Mouse (Mus musculus) left cerebral cortex, postnatal 4 days (tissue): ENCODE measurements around the gene Serpinb3d. TPM values are rescaled to one million over a fixed set of nuclear protein-coding genes. Genes with fewer than 3 reads are reported as not detected.
"Not testable (repeated sequence)": the region's sequence is repeated elsewhere in the genome, so short reads cannot be mapped to it uniquely, and the experiment has no call there.

ENCODE experiments used
- DNase-seq: peaks from one replicate; pipeline ENCODE4 v3.0.0-alpha.2; 2022
- intact Hi-C: fragments of 180-260 bp; cut with DNase I; formaldehyde crosslinking; loops from one replicate; pipeline ENCODE4 v1.15.1; 2025
- total RNA-seq, 2 experiments: library from RNA; stranded (reverse); gene quantifications; 2 replicates each; pipeline ENCODE4 v1.2.3; 2021

Gene Serpinb3d
- total RNA-seq = not detected

DNA sequence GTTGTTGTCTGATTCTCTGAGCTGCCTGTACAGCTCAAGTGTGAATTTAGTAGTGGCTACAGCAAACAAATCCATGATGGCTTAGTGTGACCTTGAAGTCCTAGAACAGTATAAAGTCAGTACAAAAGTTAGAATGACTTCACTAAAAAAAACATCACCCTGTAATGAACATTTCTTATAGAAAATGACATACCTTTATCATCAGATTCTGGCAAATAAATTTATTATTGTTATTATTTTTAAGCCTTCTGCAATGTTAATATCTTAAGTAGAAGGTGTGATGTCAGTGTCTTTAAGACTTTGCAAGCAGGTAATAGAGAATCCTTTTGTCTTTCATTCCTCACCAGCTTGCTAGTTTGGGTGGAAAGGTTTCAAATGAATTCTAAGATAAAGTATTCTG, at the start of gene Serpinb3d:
TSS of gene Serpinb3d (minus strand) at position 101 of the 400 bp plus-strand sequence.
- no peak for DNase-seq
- intact Hi-C loops = no loop called here

DNA sequence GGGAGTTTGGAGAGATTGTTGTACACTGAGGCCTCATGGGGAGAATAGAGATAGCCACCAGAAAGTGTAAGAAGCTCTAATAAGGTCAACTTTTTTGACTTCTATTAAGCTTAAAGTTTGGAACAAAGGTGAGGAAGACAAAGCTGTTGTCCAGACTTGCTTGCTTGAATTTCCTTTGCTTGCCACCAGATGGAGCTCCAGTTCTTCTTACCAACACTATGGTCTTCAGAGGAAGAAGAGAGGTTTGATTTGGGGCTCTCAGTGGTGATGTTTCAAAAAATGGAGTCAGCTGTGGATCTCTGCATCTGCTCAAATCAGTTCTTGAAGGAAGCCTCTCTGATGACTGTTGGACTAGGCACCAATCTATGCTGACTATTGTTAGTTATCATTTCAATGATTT, 44.1 kb upstream of the Serpinb3d start:
- intact Hi-C loops = loop anchor here (10.0 kb wide), 1 partner anchor 357 kb away; no protein-coding TSS in a partner anchor
- peak; percentile 5 for DNase-seq

DNA sequence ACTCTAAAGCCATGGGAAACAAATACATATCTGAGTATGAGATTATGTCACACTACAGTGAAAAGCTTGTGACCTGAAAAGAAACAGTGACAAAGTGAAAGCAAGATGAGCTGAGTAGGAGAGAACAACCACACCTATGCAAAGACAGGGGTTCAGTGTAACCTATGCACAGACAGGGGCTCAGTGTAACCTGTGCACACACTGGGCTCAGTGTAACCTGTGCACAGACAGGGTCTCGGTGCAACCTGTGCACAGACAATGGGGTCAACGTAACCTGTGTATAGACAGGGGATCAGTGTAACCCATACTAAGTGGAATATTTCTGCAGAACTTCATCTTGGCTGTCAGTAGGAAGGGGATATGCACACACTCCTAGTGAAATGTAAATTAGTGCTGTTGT, 15.1 kb upstream of the Serpinb3d start:
- intact Hi-C loops = loop anchor here (10.0 kb wide), 1 partner anchor 116 kb away; no protein-coding TSS in a partner anchor
- DNase-seq = no peak

DNA sequence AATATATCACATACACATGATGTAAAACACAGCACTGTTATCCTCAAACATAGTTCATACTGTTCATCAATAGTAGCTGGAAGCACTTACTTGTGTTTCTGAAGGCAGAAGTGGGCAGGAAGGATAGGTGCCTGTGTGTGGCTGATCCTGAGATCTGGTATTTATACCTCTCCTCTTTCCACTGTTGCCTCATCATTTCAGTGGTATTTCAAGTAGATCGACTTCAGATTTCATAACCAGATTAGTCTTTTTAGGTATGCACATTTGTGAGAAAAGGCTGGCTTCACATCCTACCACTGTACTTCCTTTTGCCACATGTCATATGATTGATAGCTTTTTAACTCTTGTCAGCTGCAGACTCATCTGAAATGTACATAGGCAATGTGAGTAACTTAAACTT, 31.1 kb downstream of the Serpinb3d start, which contains the start of gene Serpinb3a:
TSS of gene Serpinb3a (minus strand) at position 101 of the 400 bp plus-strand sequence.
- DNase-seq = no peak
- intact Hi-C loops = no loop called here

DNA sequence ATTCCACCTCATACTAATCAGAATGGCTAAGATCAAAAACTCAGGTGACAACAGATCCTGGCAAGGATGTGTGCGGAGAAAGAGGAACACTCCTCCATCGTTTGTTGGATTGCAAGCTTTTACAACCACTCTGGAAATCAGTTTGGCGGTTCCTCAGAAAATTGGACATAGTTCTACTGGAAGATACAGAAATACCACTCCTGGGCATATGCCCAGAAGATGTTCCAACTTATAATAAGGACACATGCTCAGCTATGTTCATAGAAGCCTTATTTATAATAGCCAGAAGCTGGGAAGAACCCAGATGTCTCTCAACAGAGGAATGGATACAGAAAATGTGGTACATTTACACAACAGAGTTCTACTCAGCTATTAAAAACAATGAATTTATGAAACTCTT, 49.1 kb downstream of the Serpinb3d start:
- intact Hi-C loops, DNase-seq: not testable (repeated sequence)

Other genes starting within 250 kb of the Serpinb3d start
- gene Serpinb5, start 222.3 kb downstream of the Serpinb3d start, total RNA-seq = not detected
- gene Serpinb12, start 149.1 kb downstream of the Serpinb3d start, total RNA-seq = not detected
- gene Serpinb13, start 102.5 kb downstream of the Serpinb3d start, total RNA-seq = not detected
- not detected for gene Serpinb3a, start 31.2 kb downstream of the Serpinb3d start, total RNA-seq
- gene Serpinb3b, start 194.9 kb upstream of the Serpinb3d start, total RNA-seq = not detected
- not detected for gene Serpinb3c, start 194.9 kb upstream of the Serpinb3d start, total RNA-seq